Mouse (Mus musculus) gastrocnemius, adult 18-20 months (tissue): ENCODE data around the gene Mroh8. TPM values are rescaled to one million over a fixed set of nuclear protein-coding genes. Genes with fewer than 3 reads are reported as not detected.
A peak's percentile ranks its signal among the peaks of the same experiment; 100 is the strongest.
"Not testable (repeated sequence)": the region's sequence is repeated elsewhere in the genome, so short reads cannot be mapped to it uniquely, and the experiment has no call there.

ENCODE experiments used
- DNase-seq: peaks from one replicate; pipeline ENCODE4 v3.0.0; 2021; ENCODE audit warnings: low spot score
- total RNA-seq, 2 experiments: library from RNA; stranded (reverse); gene quantifications; 2 replicates each; pipeline ENCODE4 v1.2.3; 2021

Gene Mroh8
- total RNA-seq, 2 experiments from 2014 or later: 1.4 TPM

DNA sequence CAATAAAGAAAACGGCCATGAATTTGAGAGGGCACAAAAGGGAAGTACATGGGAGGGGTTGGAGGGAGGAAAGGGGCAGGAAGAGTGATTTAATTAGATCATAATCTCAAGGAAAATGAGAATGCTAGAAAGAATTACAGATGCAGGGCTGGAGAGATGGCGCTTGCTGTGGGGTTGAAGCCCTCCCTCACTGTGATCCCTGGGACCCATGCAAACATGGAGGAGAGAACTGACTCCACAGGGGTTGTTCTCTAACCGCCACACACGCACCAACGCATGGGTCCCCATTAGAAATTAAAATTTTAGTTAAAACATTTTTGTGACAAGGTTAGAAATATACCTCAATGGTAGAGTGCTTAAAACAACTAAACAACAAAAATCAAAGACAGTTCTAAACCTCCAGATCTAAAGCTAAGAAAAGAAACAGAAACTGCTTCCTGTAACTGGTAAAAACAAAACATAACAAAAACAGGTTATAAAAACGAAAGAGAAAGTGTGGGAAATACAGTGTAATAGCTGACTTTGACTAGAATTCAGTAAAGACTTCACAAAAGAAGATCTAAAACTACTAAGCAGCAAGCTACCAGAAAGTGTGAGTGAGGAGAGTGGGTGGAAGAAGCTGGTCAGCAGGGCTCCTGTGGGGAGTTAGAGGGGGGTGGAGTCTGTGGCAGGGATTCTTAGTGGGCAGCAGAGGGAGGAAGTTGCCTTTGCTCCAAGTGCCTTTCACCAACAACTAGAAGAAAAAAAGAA is 78.1 kb downstream of the Mroh8 start:
- DNase-seq: peak; percentile 18

DNA sequence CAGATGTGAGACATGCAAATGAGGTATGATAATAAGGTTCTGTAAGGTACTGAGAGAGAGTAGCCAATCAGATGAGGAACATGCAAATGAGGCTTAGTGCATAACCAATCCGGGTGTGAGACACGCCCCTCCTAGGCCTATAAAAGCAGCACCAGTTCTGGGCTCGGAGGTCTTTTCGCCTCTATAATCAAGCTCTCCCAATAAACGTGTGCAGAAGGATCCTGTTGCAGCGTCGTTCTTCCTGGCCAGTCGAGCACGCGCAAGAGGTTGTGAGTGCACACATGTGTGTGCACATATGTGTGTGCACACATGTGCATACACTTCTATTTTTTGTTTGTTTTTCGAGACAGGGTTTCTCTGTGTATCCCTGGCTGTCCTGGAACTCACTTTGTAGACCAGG is 80.9 kb downstream of the Mroh8 start:
- DNase-seq: not testable (repeated sequence)

DNA sequence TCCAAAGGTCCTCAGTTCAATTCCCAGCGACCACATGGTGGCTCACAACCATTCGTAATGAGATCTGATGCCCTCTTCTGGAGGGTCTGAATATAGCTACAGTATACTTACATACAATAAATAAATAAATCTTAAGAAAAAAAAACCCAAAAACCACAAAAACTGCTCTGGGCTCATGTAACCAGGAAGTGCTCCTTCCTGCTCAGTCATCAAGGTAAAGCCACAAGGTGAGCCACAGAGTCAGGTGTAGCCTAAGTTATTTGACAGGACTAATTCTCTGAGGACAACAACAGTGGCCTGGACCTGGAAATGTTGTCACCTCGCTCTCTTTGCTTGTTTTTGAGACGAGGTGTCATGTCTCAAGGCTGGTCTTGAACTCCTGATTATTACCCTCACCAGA is 88.7 kb downstream of the Mroh8 start:
- DNase-seq: no peak

DNA sequence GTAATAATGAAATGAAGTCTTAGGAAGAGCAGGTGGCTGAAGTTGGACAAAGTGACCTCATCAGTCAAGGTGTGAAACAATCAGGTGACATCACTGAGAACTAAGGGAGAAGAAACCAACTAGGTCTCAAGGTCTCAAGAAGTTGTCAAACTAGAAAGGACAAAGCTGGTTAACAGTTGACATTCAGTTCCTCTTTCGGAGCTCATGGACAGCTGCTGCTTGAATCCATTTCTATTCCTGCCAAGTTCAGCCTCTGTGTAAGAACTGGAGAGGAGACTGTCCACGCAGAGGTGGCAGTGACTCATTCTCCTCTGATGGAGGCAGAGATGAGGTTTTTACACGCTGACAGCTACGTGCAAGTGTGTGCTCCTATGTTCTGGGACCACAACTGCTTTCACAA is 92.1 kb downstream of the Mroh8 start:
- no peak for DNase-seq

GRCm38 (mm10) chr2:157186504-157186903 is 92.8 kb downstream of the Mroh8 start:
- DNase-seq: no peak

- DNase-seq: no peak
Observed at GRCm38 (mm10) chr2:157185022-157185660, 94.2 kb downstream of the Mroh8 start.

DNA sequence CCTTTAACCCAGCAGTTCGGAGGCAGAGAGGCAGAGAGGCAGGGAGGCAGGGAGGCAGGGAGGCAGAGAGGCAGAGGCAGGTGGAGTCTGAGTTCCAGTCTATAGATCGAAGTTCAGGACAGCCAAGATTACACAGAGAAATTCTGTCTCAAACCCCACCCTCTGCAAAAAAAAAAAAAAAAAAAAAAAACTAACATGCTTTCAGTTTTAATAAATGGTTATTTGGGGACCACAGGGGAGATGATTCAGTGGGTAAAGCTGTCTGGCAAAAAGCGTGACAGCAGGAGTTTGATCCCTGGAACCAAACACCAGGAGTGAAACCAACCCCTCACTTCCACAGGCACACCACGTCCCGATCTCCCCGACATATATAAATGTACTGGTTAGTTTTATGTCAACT is 101.2 kb downstream of the Mroh8 start:
- no peak for DNase-seq

- DNase-seq: no peak
Observed at GRCm38 (mm10) chr2:157176248-157176647, 103.1 kb downstream of the Mroh8 start.

DNA sequence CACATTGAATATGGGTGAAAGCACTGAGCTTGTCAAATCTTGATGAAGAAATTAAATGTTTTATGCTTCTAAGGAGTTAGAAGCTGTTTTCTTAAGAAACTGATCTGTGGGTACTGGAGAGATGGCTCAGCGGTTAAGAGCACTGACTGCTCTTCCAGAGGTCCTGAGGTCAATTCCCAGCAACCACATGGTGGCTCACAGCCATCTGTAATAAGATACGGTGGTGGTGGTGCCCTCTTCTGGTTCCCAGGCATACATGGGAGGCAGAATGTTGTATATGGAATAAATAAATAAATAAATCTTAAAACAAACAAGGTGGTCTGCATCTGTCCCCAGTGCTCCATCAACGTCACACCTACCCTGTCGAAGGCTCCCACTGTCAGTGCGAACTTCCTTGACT is 104.9 kb downstream of the Mroh8 start:
- DNase-seq: no peak

DNA sequence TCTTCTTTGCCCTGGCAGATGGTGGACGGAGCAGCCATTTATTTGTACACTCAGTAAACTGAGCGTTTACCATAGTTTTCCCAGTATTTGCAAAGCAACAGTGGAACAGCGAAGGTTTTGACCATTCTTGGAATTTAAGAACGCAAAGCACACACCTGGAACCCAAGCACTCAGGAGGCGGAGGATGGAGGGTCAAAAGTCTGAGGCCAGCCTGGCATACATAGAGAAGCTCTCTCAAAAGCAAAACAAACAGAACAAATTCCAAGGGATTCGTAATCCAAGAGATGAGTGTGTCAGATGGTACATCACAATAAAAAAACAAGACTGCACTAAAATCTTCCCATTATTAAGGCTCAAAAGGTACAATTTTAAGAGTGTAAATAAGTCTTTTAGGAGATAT is 105.8 kb downstream of the Mroh8 start:
- DNase-seq: no peak

DNA sequence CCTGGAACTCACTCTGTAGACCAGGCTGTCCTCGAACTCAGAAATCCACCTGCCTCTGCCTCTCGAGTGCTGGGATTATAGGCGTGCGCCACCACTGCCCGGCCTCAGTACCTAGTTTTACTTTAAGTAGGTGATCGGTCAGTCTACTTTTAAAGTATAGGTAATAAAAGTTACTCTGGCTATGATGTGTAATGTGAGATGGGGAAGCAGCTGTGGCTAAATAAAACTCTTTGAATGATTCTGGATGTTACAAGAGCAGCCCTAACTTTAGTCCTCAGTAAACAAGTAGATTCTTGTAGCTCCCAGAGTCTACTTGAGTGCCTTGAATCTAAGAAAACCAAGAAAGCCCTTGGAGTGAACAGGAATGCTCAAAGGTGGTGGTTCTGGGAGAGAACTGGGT is 106.4 kb downstream of the Mroh8 start:
- DNase-seq: peak; percentile 34

GRCm38 (mm10) chr2:157170626-157171025 is 108.7 kb downstream of the Mroh8 start:
- DNase-seq: no peak

- DNase-seq: peak; percentile 16
Observed at GRCm38 (mm10) chr2:157170166-157170565, 109.2 kb downstream of the Mroh8 start.

DNA sequence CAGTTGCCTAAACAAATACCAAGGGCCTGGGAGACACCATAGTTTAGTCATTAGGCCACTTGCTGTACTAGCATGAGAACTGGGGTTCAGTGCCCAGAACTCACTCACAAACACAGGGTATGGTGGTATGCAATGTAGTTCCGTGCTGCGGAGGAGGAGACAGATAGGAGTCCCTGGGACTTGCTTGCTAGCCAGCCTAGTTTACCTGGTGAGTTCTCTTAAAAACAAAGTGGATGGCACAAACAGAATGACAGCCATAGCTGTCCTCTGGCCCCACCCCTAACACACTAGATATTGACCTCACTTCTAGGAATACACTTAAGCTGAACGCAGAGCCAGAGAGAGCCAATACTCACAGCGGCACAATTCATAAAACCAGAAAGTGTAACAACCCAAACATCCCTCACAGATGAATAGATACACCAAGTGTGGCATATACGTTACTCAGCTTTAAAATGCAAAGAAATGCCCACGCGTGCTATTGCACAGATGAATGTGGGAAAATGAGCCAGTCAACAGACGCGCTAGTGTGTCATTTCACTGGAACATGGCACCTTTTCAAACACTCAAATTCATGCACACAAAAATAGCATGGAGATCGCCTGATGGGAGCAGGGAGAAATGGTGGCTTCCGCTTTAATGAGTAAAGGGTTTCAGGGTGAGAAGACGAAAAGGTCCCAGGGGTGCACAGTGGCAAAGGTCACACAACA is 112.8 kb downstream of the Mroh8 start:
- no peak for DNase-seq

GRCm38 (mm10) chr2:157165312-157166224 is 113.8 kb downstream of the Mroh8 start:
- not testable (repeated sequence) for DNase-seq

- no peak for DNase-seq
Observed at GRCm38 (mm10) chr2:157164101-157164500, 115.2 kb downstream of the Mroh8 start.

Other genes starting within 250 kb of the Mroh8 start
- 1 to 10 TPM; 2.7 to 3.9 TPM for gene Soga1, start 200.3 kb downstream of the Mroh8 start, total RNA-seq
- not detected for gene Tldc2, start 192.5 kb downstream of the Mroh8 start, total RNA-seq
- 10 to 100 TPM; 15.0 to 18.0 TPM for gene Samhd1, start 144.3 kb downstream of the Mroh8 start, total RNA-seq
- 1 to 10 TPM; 2.1 to 2.8 TPM for gene Rbl1, start 75.0 kb downstream of the Mroh8 start, total RNA-seq
- gene Rpn2, start 532 bp downstream of the Mroh8 start, total RNA-seq: 10 to 100 TPM; 78.2 to 84.6 TPM
- not detected for gene Ghrh, start 68.0 kb upstream of the Mroh8 start, total RNA-seq
- gene Manbal, start 88.0 kb upstream of the Mroh8 start, total RNA-seq: 10 to 100 TPM; 15.2 to 15.9 TPM
- gene Src, start 138.9 kb upstream of the Mroh8 start, total RNA-seq: 1 to 10 TPM; 2.8 to 3.0 TPM